Mouse (Mus musculus) thymus, postnatal 36 days (tissue): ENCODE data around the gene Hemk1.
A peak's percentile ranks its signal among the peaks of the same experiment; 100 is the strongest.

Source experiments
- DNase-seq, 2 experiments: peaks; one replicate each; pipeline ENCODE4 v3.0.0; 2022; ENCODE audit warnings: mixed read lengths in 2 of 2

Hemk1 gene

GRCm38 (mm10) chr9:107289211-107290076 is 48.7 kb downstream of the Hemk1 start, which contains the start of gene Mapkapk3:
Gene Mapkapk3, minus strand, starts transcription at chr9:107289877.
- DNase-seq: peak; percentile 88 to 89

DNA sequence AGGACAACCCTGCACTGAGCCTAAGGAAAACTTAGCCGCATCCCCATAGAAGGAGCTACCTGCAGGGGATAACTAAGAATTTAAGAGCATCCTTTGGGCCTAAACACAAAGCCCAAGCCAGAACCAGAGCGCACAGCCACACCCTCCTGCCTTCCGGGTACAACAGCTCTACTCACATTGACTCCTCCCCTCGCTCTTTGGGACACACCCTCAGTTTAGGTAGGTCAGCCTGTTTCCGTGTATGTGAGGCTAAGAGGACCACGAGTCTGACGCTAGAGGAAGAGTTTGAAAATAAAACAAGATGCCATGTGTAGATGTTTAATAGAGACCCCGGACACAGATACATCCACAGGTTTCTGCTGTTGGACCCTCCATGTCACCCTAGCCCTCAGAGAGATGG is 49.4 kb downstream of the Hemk1 start:
- DNase-seq: peak; percentile 41 to 58

DNA sequence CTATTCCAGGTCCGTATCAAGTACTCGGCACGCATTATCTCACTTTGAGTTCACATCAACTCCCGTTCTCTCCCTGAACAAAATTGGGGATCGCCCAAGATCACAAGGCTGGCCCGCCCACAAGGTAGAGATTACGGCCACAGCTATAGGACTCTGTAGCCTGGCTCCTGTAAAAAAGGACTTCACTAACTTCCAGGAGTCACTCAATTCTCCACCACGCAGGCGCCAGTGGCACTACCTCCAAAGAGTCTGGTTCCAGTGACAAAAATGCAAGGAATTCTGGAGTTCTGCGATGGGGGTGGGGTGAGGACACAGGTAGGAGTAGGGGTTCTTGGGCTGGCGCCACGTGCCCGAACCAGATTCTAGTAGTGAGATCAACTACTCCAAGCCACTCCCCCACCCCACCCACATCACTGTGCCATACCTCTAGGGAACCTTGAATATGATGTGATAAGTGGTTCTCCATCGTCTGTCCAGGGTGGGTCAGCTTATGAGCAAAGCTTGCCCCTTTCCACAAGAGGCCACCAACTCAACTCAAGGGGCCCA is 50.0 kb downstream of the Hemk1 start:
- DNase-seq: no peak

DNA sequence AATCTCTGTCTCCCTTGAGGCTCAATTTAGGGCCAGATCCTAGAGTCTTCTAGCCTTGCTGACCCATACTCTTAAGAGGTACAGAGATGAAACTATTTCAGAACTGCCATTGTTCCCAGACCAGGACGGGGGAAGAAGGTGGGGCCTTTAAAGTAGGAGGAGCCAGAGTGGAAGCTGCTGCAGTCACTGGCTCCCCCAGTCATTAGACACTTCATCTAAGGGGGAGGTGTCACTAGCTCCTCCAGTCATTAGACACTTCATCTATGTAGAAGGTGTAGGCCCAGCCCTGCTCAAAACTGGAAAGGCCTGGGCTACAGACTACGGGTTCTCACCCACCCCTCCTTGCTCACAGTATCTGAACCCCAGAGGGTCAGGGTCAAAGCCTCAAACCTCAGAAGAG is 50.9 kb downstream of the Hemk1 start:
- DNase-seq: no peak

- peak; percentile 35 to 45 for DNase-seq
These were observed 53.1 kb downstream of the Hemk1 start for GRCm38 (mm10) chr9:107285009-107285408.

GRCm38 (mm10) chr9:107282951-107283350 is 55.2 kb downstream of the Hemk1 start:
- no peak for DNase-seq

GRCm38 (mm10) chr9:107281241-107281987 is 56.7 kb downstream of the Hemk1 start:
- DNase-seq: no peak

DNA sequence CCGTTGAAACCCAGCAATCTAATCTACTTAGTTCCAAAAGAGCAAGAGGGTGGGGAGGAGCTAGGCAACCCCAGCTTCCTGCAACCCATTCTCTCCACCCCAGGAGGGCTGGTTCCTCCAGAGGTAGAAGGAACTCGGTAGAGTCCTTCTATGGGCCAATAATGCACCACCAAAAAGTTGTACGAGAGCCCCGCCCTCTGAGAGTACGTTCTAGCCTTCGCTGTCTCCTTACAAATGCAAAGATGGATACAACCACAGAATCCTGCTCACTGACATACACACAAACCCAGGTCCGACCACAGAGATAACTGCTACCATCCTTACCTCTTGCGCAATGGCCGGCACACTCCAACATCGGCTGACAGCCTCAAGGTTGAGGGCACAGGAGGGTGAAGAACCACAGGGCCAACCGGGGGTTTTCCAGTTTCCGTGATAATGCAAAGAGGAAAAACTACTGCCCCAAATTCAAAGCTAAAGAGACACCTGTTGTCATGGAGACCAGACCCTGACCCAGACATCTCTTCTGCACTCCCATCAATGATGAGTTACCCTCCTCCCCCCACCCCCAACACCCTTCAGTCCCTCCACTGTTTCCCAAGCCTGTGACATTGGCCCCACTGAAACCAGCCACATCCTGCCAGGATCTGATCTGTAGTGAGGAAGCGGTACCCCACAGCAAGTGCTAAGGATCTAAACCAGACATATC is 57.7 kb downstream of the Hemk1 start:
- peak; percentile 18 to 34 for DNase-seq

GRCm38 (mm10) chr9:107279378-107280321 is 58.5 kb downstream of the Hemk1 start:
- DNase-seq: peak; percentile 30 to 48

GRCm38 (mm10) chr9:107278527-107279377 is 59.4 kb downstream of the Hemk1 start:
- DNase-seq: no peak

GRCm38 (mm10) chr9:107278126-107278525 is 60.0 kb downstream of the Hemk1 start:
- no peak for DNase-seq

DNA sequence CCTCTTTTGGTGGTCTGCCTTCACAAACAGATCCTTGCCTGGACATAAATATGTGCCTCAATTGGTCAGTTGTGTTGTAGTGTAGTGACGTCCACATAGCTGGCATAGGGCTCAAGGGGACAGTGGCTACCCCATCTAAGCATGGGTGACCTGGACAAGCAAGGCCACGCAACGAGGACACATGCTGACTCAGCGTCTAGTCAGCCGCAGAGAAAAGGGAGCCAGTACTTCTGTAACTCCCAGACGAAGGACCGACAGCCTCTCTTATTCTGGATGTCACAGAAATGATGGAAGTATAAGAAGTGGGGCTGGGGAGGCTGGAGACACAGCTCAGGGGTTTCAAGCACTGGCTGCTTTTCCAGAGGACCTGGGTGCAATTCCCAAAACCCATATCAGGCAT is 60.5 kb downstream of the Hemk1 start:
- no peak for DNase-seq
